Mouse (Mus musculus) neural tube, embryonic 10.5 days (tissue): ENCODE data around the gene Plscr5.
"Not testable (repeated sequence)": the region's sequence is repeated elsewhere in the genome, so short reads cannot be mapped to it uniquely, and the experiment has no call there.

Experiments
- DNase-seq: peaks from one replicate; pipeline ENCODE4 v3.0.0-alpha.2; 2017; ENCODE audit warnings: low spot score; ENCODE audit errors: extremely low spot score

Plscr5 gene

GRCm38 (mm10) chr9:92192636-92193035, at the start of gene Plscr5:
Plscr5 (plus strand) TSS chr9:92192936.
- DNase-seq = not testable (repeated sequence)

- DNase-seq = no peak
Observed at GRCm38 (mm10) chr9:92147555-92148248, 45.0 kb upstream of the Plscr5 start.

GRCm38 (mm10) chr9:92162213-92162612, 30.5 kb upstream of the Plscr5 start:
- no peak for DNase-seq

GRCm38 (mm10) chr9:92173318-92173985, 19.3 kb upstream of the Plscr5 start:
- DNase-seq = no peak

GRCm38 (mm10) chr9:92174176-92175075, 18.3 kb upstream of the Plscr5 start:
- peak; percentile 50 for DNase-seq

GRCm38 (mm10) chr9:92178861-92179469, 13.8 kb upstream of the Plscr5 start:
- DNase-seq = no peak

- DNase-seq = no peak
Observed at GRCm38 (mm10) chr9:92191295-92191694, 1.4 kb upstream of the Plscr5 start.

- DNase-seq = no peak
Observed at GRCm38 (mm10) chr9:92198408-92198807, 5.7 kb downstream of the Plscr5 start.

GRCm38 (mm10) chr9:92199564-92199963, 6.8 kb downstream of the Plscr5 start:
- DNase-seq = no peak

- no peak for DNase-seq
Observed at GRCm38 (mm10) chr9:92204397-92204796, 11.7 kb downstream of the Plscr5 start.

- DNase-seq = no peak
Observed at GRCm38 (mm10) chr9:92207307-92207706, 14.6 kb downstream of the Plscr5 start.

- DNase-seq = no peak
Observed at GRCm38 (mm10) chr9:92207757-92208156, 15.0 kb downstream of the Plscr5 start.

- no peak for DNase-seq
Observed at GRCm38 (mm10) chr9:92209850-92210249, 17.1 kb downstream of the Plscr5 start.

GRCm38 (mm10) chr9:92210386-92210967, 17.7 kb downstream of the Plscr5 start:
- DNase-seq = no peak

GRCm38 (mm10) chr9:92211048-92211447, 18.3 kb downstream of the Plscr5 start:
- DNase-seq = no peak

GRCm38 (mm10) chr9:92217484-92217883, 24.7 kb downstream of the Plscr5 start:
- DNase-seq = no peak

GRCm38 (mm10) chr9:92217896-92218295, 25.2 kb downstream of the Plscr5 start:
- no peak for DNase-seq

- no peak for DNase-seq
Observed at GRCm38 (mm10) chr9:92220151-92220550, 27.4 kb downstream of the Plscr5 start.

- DNase-seq = no peak
Observed at GRCm38 (mm10) chr9:92221480-92221879, 28.7 kb downstream of the Plscr5 start.

GRCm38 (mm10) chr9:92224598-92225231, 32.0 kb downstream of the Plscr5 start:
- no peak for DNase-seq
